Mouse (Mus musculus) limb, embryonic 10.5 days (tissue): ENCODE measurements around the gene Ypel2. TPM values are rescaled to one million over a fixed set of nuclear protein-coding genes. Genes with fewer than 3 reads are reported as not detected.

ENCODE experiments used
- DNase-seq: peaks from one replicate; pipeline ENCODE4 v3.0.0-alpha.2; 2017; ENCODE audit warnings: low spot score
- H3K27ac ChIP-seq: fragments of 300-500 bp; sonication (generic); 2 replicates; pipeline ENCODE4 v1.5.1; 2016; ENCODE audit warnings: mild to moderate bottlenecking
- H3K27me3 ChIP-seq: fragments of 300-500 bp; sonication (generic); 2 replicates; pipeline ENCODE4 v1.6.1; 2016; ENCODE audit warnings: low read depth, mild to moderate bottlenecking; ENCODE audit not compliant: poor library complexity, severe bottlenecking
- H3K36me3 ChIP-seq: fragments of 300-500 bp; sonication (generic); 2 replicates; pipeline ENCODE4 v1.6.1; 2016; ENCODE audit warnings: mild to moderate bottlenecking, moderate library complexity
- H3K4me1 ChIP-seq: fragments of 300-500 bp; sonication (generic); 2 replicates; pipeline ENCODE4 v1.6.1; 2016
- H3K4me3 ChIP-seq: fragments of 300-500 bp; sonication (generic); 2 replicates; pipeline ENCODE4 v1.5.1; 2016; ENCODE audit warnings: mild to moderate bottlenecking, moderate library complexity
- H3K9me3 ChIP-seq: fragments of 300-500 bp; sonication (generic); replicated peaks from 2 replicates; pipeline ENCODE4 v1.6.1; 2016; ENCODE audit warnings: mild to moderate bottlenecking
- WGBS: fragments of 180-500 bp; shearing (Covaris S2); methylation state at CpG from one replicate; pipeline ENCODE4 v1.1.7; 2016; 5-methylcytosine and 5-hydroxymethylcytosine counted together
- polyA plus RNA-seq: library from polyadenylated mRNA; unstranded; fragments of >200 nt; fragmentation: Nextera tagmentation; extraction: Ambion mirVana; gene quantifications from 2 replicates; pipeline ENCODE4 v1.2.1, GENCODE M21; 2016

Gene Ypel2
- polyA plus RNA-seq, 1 experiment from 2014 or later, result 5.5 TPM

- 68% methylated on average over 4 of the region's 4 CpGs for WGBS
- Histone ChIP-seq H3K27me3 (no peaks in the 10 kb centered on the region), H3K9me3 (no peaks in the 10 kb centered on the region), H3K4me1 (peaks cover 20% of the 10 kb centered on the region), H3K4me3 (no peak overlapping the region), H3K27ac (no peak overlapping the region; the same call in 1 of the 2 replicates), H3K36me3 (no peaks in the 10 kb centered on the region)
- DNase-seq, result no peak
Observed at GRCm38 (mm10) chr11:87018081-87018480, 24.6 kb upstream of the Ypel2 start.

- Histone ChIP-seq H3K27me3 (no peaks in the 10 kb centered on the region), H3K9me3 (no peaks in the 10 kb centered on the region), H3K36me3 (no peaks in the 10 kb centered on the region), H3K4me1 (peaks cover 20% of the 10 kb centered on the region), H3K27ac (no peak overlapping the region), H3K4me3 (no peak overlapping the region)
- no peak for DNase-seq
- WGBS, result 71% methylated on average over 3 of the region's 3 CpGs
Observed at GRCm38 (mm10) chr11:87015691-87016090, 22.2 kb upstream of the Ypel2 start.

DNA sequence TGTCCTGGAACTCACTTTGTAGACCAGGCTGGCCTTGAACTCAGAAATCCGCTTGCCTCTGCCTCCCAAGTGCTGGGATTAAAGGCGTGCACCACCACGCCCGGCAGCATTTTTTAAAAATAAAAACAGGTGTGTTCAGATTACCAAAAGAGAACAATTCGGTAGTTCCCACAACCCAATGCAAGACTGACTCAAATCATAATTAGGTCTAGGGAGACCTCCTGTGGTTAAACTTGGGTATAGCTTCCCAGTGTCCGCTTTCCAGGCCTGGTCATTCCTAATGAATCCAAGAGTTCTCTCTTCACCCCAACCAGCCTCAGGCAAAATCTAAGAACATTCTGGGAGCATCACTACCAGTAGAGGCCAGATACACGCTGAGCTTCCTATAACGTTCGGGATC, 17.0 kb upstream of the Ypel2 start:
- no peaks in the 10 kb centered on the region for H3K36me3 ChIP-seq
- no peak overlapping the region for H3K4me3 ChIP-seq
- H3K27me3 ChIP-seq, result no peaks in the 10 kb centered on the region
- peak; percentile 54 for DNase-seq
- no peak overlapping the region for H3K27ac ChIP-seq
- H3K9me3 ChIP-seq, result no peaks in the 10 kb centered on the region
- H3K4me1 ChIP-seq, result peaks cover 13% of the 10 kb centered on the region
- WGBS, result 31% methylated on average over 9 of the region's 9 CpGs

DNA sequence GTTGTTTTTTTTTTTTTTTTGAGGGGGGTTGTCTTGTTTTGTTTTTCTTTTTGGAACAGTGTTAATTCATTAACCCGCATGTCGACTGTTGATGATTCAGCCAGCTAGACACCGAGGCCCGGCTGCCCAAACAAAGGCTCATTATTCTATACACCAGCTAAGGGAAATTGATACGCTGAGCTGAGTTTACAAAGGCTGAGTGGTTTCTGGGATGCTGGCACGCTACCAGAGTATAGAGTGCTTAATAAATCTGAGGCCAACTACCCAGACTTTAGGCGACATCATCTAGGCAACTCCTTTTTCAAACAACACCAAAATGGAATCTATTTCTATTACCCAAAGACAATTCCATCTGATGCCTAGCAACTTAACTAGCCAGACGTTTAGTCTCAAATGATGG, 13.9 kb upstream of the Ypel2 start:
- no peaks in the 10 kb centered on the region for H3K36me3 ChIP-seq
- no peaks in the 10 kb centered on the region for H3K9me3 ChIP-seq
- H3K4me3 ChIP-seq, result no peak overlapping the region
- DNase-seq, result no peak
- 81% methylated on average over 8 of the region's 8 CpGs for WGBS
- H3K27me3 ChIP-seq, result no peaks in the 10 kb centered on the region
- H3K27ac ChIP-seq, result no peak overlapping the region
- H3K4me1 ChIP-seq, result no peaks in the 10 kb centered on the region

- Histone ChIP-seq H3K9me3 (no peaks in the 10 kb centered on the region), H3K27me3 (no peaks in the 10 kb centered on the region), H3K4me1 (no peaks in the 10 kb centered on the region), H3K4me3 (no peak overlapping the region), H3K27ac (peak overlapping the region; percentile 32; the same call in 1 of the 2 replicates), H3K36me3 (no peaks in the 10 kb centered on the region)
- WGBS, result 67% methylated on average over 12 of the region's 12 CpGs
- DNase-seq, result no peak
Observed at GRCm38 (mm10) chr11:87004960-87005755, 11.7 kb upstream of the Ypel2 start.

DNA sequence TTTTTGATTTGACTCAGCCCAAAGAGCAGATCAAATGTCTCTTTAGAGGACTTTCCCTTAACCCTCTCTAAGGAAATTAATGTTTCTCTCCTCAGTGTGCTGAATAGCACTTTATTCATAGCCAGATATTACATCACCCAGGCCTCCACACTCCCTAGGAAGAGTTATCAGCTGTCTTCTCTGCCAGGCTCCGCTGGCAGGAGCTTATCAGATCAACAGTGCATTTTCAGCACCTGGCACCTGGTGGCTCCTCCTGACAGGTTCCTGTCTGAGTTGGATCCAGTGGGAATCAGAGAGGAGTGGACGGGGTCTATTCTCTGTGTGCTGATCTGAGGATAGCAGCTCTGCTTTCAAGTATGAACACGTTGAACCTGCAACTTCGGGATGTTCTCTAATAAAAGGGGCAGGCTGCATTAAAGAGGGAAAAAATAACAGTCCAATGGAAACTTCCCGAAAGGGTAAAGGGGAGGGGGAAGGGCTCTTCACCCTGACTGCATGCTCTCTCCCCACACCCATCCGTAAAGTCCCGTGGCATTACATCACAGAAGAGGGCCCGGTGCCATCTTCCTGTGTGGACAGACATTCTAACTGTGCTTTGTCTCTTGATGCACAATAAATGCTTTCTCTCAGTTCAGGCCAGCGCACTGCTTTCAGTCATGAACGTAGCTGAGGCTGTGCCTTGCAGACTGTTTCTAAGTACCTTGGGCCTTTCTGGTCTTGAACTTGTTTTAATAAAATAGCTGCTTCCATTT, 8.7 kb upstream of the Ypel2 start:
- Histone ChIP-seq H3K4me3 (no peak overlapping the region), H3K9me3 (no peaks in the 10 kb centered on the region), H3K27me3 (no peaks in the 10 kb centered on the region), H3K36me3 (no peaks in the 10 kb centered on the region), H3K27ac (no peak overlapping the region), H3K4me1 (no peaks in the 10 kb centered on the region)
- no peak for DNase-seq
- WGBS, result 81% methylated on average over 10 of the region's 10 CpGs

DNA sequence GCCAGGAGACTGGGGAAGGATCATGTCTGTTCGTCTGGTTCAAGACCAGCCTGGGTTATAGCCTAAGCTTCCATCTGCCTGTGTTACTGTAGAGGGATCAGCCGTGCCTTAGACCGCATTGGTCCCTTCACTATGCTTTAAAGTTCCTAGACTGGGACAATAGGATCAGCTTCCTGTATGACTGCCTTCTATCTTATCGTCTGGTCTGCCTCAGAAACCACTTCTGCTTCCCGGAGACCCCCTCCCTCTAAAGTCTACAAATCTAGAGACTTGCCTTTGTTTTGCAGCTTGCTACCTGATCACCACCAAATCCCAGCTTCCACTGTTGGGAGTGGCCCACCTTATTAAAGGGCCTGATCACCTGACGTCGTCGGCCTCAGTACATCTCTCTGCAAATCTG, 7.7 kb upstream of the Ypel2 start:
- 86% methylated on average over 8 of the region's 8 CpGs for WGBS
- Histone ChIP-seq H3K27me3 (no peaks in the 10 kb centered on the region), H3K27ac (no peak overlapping the region), H3K4me3 (no peak overlapping the region), H3K36me3 (no peaks in the 10 kb centered on the region), H3K4me1 (no peaks in the 10 kb centered on the region), H3K9me3 (no peaks in the 10 kb centered on the region)
- DNase-seq, result no peak

- peaks cover 32% of the 10 kb centered on the region for H3K4me1 ChIP-seq
- 53% methylated on average over 2 of the region's 2 CpGs for WGBS
- H3K4me3 ChIP-seq, result no peak overlapping the region
- no peaks in the 10 kb centered on the region for H3K36me3 ChIP-seq
- peaks cover 8% of the 10 kb centered on the region; the same call in 1 of the 2 replicates for H3K27me3 ChIP-seq
- H3K27ac ChIP-seq, result peak overlapping the region; percentile 33; the same call in 1 of the 2 replicates
- no peak for DNase-seq
- H3K9me3 ChIP-seq, result no peaks in the 10 kb centered on the region
Observed at GRCm38 (mm10) chr11:86996266-86996665, 2.8 kb upstream of the Ypel2 start.

DNA sequence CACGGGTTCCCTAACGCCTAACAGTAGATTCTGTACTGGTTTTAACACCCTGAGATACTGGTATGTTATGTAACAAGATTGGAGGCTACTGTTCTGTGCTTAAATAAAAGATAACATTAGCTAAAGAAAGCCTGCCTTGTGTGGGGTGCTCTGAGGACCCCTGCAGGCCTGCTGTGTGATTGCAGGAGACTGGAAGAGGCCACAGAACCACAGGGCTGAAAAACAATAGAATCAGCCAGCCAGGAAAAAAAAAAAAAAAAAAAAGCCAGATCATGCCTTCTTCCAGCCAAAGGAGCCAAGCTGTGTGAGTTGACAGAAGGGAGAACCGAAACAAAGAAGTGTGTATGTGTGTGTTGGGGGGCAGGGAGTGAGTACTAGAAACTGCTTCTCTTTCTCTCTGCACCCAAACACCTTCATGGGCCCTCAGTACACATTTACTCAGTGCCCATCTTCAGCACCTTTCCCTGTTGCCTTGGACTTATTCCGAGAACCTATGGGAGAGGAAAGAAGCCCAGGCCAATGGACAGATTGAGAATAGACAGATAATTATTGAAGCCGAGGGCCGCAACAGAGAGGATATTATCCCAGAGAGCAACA, 2.2 kb upstream of the Ypel2 start:
- DNase-seq, result peak; percentile 49
- 46% methylated on average over 6 of the region's 6 CpGs for whole genome bisulfite sequencing
- Histone ChIP-seq H3K27ac (peak overlapping the region; percentile 33; the same call in 1 of the 2 replicates), H3K4me1 (peaks cover 32% of the 10 kb centered on the region), H3K27me3 (peaks cover 8% of the 10 kb centered on the region; the same call in 1 of the 2 replicates), H3K36me3 (no peaks in the 10 kb centered on the region), H3K9me3 (no peaks in the 10 kb centered on the region), H3K4me3 (no peak overlapping the region)

DNA sequence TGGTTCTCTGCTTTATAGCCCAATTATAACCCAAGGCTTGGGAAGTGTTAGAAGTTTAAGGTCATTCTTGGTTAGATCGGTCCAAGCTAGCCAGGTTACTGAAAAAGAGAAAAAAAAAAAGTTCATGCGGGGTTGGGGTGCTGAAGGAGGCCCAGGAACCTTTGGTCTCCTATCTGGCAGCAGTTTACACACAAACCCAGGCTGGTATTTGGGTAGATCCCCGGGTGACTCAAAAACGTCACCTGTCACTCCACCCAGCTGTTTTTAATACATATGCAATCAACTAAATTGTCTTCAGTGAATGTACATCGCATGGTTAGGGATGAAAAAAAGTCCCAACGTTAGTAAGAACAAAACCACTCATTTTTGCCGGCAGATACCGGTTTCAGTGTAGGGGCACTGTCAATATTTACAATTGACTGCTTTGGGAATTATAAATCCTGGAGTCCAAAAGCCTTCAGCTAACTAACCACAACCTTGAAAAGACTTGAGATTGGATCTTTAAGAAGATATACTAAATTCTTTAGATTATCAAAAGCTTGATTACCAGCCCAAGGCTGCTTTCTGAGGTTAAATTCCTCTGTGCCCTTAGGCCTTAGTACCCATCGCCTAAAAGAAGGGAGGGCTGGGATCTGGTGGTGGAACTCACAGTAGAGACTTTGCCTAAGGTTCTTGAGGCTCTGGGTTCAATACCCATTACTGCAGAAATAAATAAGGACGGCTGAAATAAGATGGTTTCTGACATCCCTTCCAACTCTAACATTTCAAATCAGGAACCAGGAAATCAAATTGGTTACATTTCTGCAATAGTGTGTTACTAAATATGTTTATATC, 1.5 kb upstream of the Ypel2 start:
- Histone ChIP-seq H3K4me3 (no peak overlapping the region), H3K27ac (no peak overlapping the region), H3K4me1 (peaks cover 38% of the 10 kb centered on the region), H3K36me3 (no peaks in the 10 kb centered on the region), H3K9me3 (no peaks in the 10 kb centered on the region), H3K27me3 (peaks cover 8% of the 10 kb centered on the region; the same call in 1 of the 2 replicates)
- no peak for DNase-seq
- 48% methylated on average over 10 of the region's 10 CpGs for WGBS

DNA sequence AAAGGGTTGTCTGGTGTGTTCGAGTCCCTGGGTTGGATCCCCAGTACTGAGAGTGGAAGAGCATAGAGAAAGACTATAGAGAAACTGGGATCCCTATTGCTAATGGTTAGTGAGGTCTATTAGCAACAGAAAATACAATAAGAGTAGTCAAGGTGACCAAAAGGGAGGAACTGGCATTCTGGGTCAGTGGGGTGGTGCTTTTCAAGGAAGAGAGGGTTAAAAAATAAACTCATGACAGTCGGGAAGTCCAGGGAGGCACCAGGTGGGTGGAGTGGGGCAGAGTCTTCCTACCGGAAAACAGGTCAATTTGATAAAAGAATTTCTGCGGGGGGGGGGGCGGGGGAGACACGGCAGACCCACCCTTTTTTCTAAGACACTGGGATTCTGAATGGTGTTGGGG, 823 bp upstream of the Ypel2 start:
- DNase-seq, result no peak
- 21% methylated on average over 6 of the region's 6 CpGs for WGBS
- Histone ChIP-seq H3K4me3 (peak overlapping the region; percentile 92), H3K36me3 (no peaks in the 10 kb centered on the region), H3K27ac (peak overlapping the region; percentile 90), H3K27me3 (peaks cover 8% of the 10 kb centered on the region; the same call in 1 of the 2 replicates), H3K9me3 (no peaks in the 10 kb centered on the region), H3K4me1 (peaks cover 38% of the 10 kb centered on the region)

GRCm38 (mm10) chr11:86992461-86992988, 982 bp downstream of the Ypel2 start:
- Histone ChIP-seq H3K27ac (peak overlapping the region; percentile 90), H3K9me3 (no peaks in the 10 kb centered on the region), H3K4me3 (peak overlapping the region; percentile 92), H3K4me1 (peaks cover 38% of the 10 kb centered on the region), H3K27me3 (peaks cover 8% of the 10 kb centered on the region; the same call in 1 of the 2 replicates), H3K36me3 (no peaks in the 10 kb centered on the region)
- WGBS, result 4% methylated on average over 13 of the region's 13 CpGs
- no peak for DNase-seq
